Mouse (Mus musculus) stomach, embryonic 16.5 days (tissue): ENCODE results near the gene Gria2. TPM values are rescaled to one million over a fixed set of nuclear protein-coding genes. Genes with fewer than 3 reads are reported as not detected.

Experiments used
- ATAC-seq: fragments of 200-750 bp; cut with Nextera tagmentation; 2 replicates; pipeline ENCODE4 v1.8.0; 2017; ENCODE audit warnings: moderate number of reproducible peaks, moderate TSS enrichment; ENCODE audit not compliant: insufficient read depth, low FRiP score
- H3K27ac ChIP-seq: fragments of 300-500 bp; sonication (generic); 2 replicates; pipeline ENCODE4 v1.5.1; 2014; ENCODE audit warnings: low read length
- H3K27me3 ChIP-seq: fragments of 300-500 bp; sonication (generic); 2 replicates; pipeline ENCODE4 v1.6.1; 2014; ENCODE audit warnings: low read length, control low read depth, mixed read lengths; ENCODE audit not compliant: control insufficient read depth, insufficient read depth
- H3K36me3 ChIP-seq: fragments of 300-500 bp; sonication (generic); 2 replicates; pipeline ENCODE4 v1.6.1; 2014; ENCODE audit warnings: low read length; ENCODE audit not compliant: control insufficient read depth, insufficient read depth
- H3K4me1 ChIP-seq: fragments of 300-500 bp; sonication (generic); 2 replicates; pipeline ENCODE4 v1.6.1; 2014; ENCODE audit warnings: low read length, control low read depth, mixed read lengths; ENCODE audit not compliant: control insufficient read depth, insufficient read depth
- H3K4me2 ChIP-seq: fragments of 300-500 bp; sonication (generic); 2 replicates; pipeline ENCODE4 v1.6.1; 2014; ENCODE audit warnings: low read depth, low read length, mixed read lengths
- H3K4me3 ChIP-seq: fragments of 300-500 bp; sonication (generic); replicated peaks from 2 replicates; pipeline ENCODE4 v1.5.1; 2014; ENCODE audit warnings: mild to moderate bottlenecking, low read length
- H3K9ac ChIP-seq: fragments of 300-500 bp; sonication (generic); 2 replicates; pipeline ENCODE4 v1.6.1; 2014; ENCODE audit warnings: low read length
- H3K9me3 ChIP-seq: fragments of 300-500 bp; sonication (generic); replicated peaks from 2 replicates; pipeline ENCODE4 v1.6.1; 2016; ENCODE audit warnings: low read length, control low read depth; ENCODE audit not compliant: control insufficient read depth
- WGBS: fragments of 180-500 bp; shearing (Covaris S2); extraction: QIAGEN DNeasy Blood & Tissue Kit; methylation state at CpG from one replicate; pipeline ENCODE4 v1.1.7; 2014; 5-methylcytosine and 5-hydroxymethylcytosine counted together
- polyA plus RNA-seq: library from polyadenylated mRNA; unstranded; fragments of >200 nt; fragmentation: Nextera tagmentation; extraction: Ambion mirVana; gene quantifications from 2 replicates; pipeline ENCODE4 v1.2.1, GENCODE M21; 2015

Gria2 gene
- polyA plus RNA-seq, 1 experiment from 2014 or later: 3.1 TPM

GRCm38 (mm10) chr3:80805327-80805726 is 2.7 kb upstream of the Gria2 start:
- Histone ChIP-seq H3K4me1 (no peaks in the 10 kb centered on the region; the same call in 1 of the 2 replicates), H3K9ac (no peak overlapping the region), H3K27ac (no peak overlapping the region), H3K4me2 (no peak overlapping the region), H3K4me3 (no peak overlapping the region), H3K9me3 (no peaks in the 10 kb centered on the region), H3K36me3 (no peaks in the 10 kb centered on the region), H3K27me3 (peaks cover 23% of the 10 kb centered on the region)
- whole genome bisulfite sequencing: 10% methylated on average over 1 of the region's 1 CpGs
- ATAC-seq: no peak

DNA sequence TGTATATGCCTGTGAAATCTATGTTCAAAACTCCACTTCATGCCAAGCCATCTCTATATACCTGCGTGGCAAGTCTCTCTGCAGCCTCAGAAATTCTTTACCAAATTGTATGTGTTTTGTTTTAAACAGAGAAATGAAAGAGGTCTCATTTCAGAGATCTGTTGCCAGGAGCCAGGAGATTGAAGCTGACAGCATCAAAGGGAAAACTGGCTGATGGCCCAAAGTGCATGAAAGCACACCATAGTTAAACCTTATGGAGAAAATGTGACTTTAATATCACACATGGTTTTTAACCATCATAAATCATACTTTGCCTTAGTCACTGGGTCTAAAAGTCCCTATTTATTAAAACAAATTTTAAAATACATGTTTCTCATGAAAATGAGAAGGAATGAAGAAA is 1.2 kb upstream of the Gria2 start:
- Histone ChIP-seq H3K27ac (no peak overlapping the region), H3K27me3 (peaks cover 26% of the 10 kb centered on the region), H3K36me3 (no peaks in the 10 kb centered on the region), H3K4me1 (no peaks in the 10 kb centered on the region; the same call in 1 of the 2 replicates), H3K4me2 (no peak overlapping the region), H3K9ac (no peak overlapping the region), H3K9me3 (no peaks in the 10 kb centered on the region), H3K4me3 (no peak overlapping the region)
- no peak for ATAC-seq
- 49% methylated on average over 1 of the region's 1 CpGs for WGBS

DNA sequence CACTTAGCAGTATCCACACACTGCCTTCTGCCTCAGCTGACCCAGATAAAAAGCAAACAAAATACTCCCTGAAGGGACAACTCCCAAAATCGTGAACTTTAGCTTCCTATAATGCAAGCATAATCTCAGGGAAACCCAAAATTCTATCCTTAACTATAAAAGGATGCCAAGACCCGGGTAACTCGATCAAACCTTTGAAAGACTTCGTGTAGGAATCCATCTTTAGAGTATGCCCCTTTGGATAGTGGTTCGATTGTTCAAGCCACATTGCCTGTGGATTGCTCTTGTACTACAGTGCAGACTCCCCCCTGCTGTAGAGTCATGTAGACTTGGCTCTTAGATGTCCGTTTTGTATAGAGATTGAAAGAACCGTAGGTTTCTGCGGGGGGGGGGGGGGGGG is 576 bp upstream of the Gria2 start:
- Histone ChIP-seq H3K9me3 (no peaks in the 10 kb centered on the region), H3K36me3 (no peaks in the 10 kb centered on the region), H3K27ac (no peak overlapping the region), H3K27me3 (peaks cover 26% of the 10 kb centered on the region), H3K4me2 (peak overlapping the region; percentile 61), H3K4me1 (no peaks in the 10 kb centered on the region; the same call in 1 of the 2 replicates), H3K4me3 (no peak overlapping the region), H3K9ac (no peak overlapping the region)
- no peak; the same call in 1 of the 2 replicates for ATAC-seq
- WGBS: 54% methylated on average over 8 of the region's 8 CpGs

DNA sequence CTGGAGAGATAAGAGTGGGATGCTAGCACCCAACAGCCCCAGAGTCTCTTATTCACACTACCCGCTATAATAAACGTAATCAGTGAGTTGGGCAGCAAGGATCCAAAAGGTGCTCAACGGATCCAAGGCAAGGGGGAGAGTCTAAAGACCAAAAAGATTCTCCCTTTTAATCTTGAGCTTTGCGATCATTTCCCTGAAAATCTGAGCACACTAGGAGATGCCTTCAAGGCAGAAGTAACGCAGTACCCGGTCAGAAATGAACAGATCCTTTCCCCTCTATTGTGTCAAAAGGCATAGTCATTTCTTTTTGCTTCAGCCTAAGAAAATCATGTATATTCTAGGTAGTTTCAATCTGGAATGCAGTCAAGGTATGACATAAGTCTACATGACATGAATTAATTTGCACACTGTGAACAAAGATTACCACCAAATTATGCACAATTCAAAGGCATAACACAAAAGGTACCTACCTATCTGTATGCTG is 766 bp downstream of the Gria2 start:
- H3K9me3 ChIP-seq: no peaks in the 10 kb centered on the region
- no peak overlapping the region for H3K4me2 ChIP-seq
- H3K27ac ChIP-seq: no peak overlapping the region
- no peaks in the 10 kb centered on the region for H3K36me3 ChIP-seq
- H3K4me3 ChIP-seq: no peak overlapping the region
- H3K4me1 ChIP-seq: no peaks in the 10 kb centered on the region; the same call in 1 of the 2 replicates
- 27% methylated on average over 6 of the region's 6 CpGs for WGBS
- H3K9ac ChIP-seq: no peak overlapping the region
- peaks cover 26% of the 10 kb centered on the region for H3K27me3 ChIP-seq
- no peak for ATAC-seq

- 13% methylated on average over 33 of the region's 33 CpGs for WGBS
- Histone ChIP-seq H3K4me1 (no peaks in the 10 kb centered on the region; the same call in 1 of the 2 replicates), H3K9me3 (no peaks in the 10 kb centered on the region), H3K4me2 (peak overlapping the region; percentile 48), H3K27me3 (peaks cover 26% of the 10 kb centered on the region), H3K27ac (no peak overlapping the region), H3K4me3 (peak overlapping the region; percentile 35), H3K36me3 (no peaks in the 10 kb centered on the region), H3K9ac (no peak overlapping the region)
- ATAC-seq: no peak; the same call in 1 of the 2 replicates
Measured at GRCm38 (mm10) chr3:80800995-80801826, 1.4 kb downstream of the Gria2 start.

- 5% methylated on average over 29 of the region's 29 CpGs for WGBS
- ATAC-seq: no peak
- peak overlapping the region; percentile 35 for H3K4me3 ChIP-seq
- H3K4me1 ChIP-seq: no peaks in the 10 kb centered on the region; the same call in 1 of the 2 replicates
- H3K36me3 ChIP-seq: no peaks in the 10 kb centered on the region
- 0 out of 2 replicates have a peak overlapping the region, but pooled peaks have one; percentile 11 for H3K9ac ChIP-seq
- peak overlapping the region; percentile 48 for H3K4me2 ChIP-seq
- no peaks in the 10 kb centered on the region for H3K9me3 ChIP-seq
- H3K27ac ChIP-seq: no peak overlapping the region
- H3K27me3 ChIP-seq: peaks cover 26% of the 10 kb centered on the region
Measured at GRCm38 (mm10) chr3:80800299-80800994, 2.2 kb downstream of the Gria2 start.

DNA sequence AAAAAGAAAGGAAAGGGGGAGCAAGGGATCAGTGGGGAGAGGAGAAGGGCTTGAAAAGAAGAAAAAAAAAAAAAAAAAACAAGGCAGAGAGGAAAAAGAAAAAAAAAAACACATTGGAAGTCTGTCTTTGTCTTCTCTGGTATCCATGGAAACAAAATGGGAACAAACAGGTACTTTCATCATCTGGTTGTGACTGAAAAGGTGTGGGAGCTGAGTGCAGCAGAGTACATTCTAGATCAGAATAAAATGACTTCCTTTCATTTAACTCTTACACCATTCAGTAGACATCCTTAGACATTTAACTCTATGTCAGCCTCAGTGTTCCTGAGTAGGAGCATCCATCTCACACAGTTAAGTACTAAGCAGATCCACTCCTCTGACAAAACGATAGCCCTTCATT is 4.7 kb downstream of the Gria2 start:
- no peak overlapping the region for H3K4me2 ChIP-seq
- peaks cover 26% of the 10 kb centered on the region for H3K27me3 ChIP-seq
- H3K4me1 ChIP-seq: no peaks in the 10 kb centered on the region; the same call in 1 of the 2 replicates
- no peak for ATAC-seq
- no peaks in the 10 kb centered on the region for H3K9me3 ChIP-seq
- no peak overlapping the region for H3K9ac ChIP-seq
- no peaks in the 10 kb centered on the region for H3K36me3 ChIP-seq
- no peak overlapping the region for H3K4me3 ChIP-seq
- 63% methylated on average over 1 of the region's 1 CpGs for WGBS
- no peak overlapping the region for H3K27ac ChIP-seq

- peaks cover 17% of the 10 kb centered on the region for H3K27me3 ChIP-seq
- no peak overlapping the region for H3K4me3 ChIP-seq
- H3K4me1 ChIP-seq: no peaks in the 10 kb centered on the region
- H3K9ac ChIP-seq: no peak overlapping the region
- no peak overlapping the region for H3K4me2 ChIP-seq
- ATAC-seq: no peak
- no peaks in the 10 kb centered on the region for H3K9me3 ChIP-seq
- no peak overlapping the region for H3K27ac ChIP-seq
- no peaks in the 10 kb centered on the region for H3K36me3 ChIP-seq
Measured at GRCm38 (mm10) chr3:80796764-80797163, 5.9 kb downstream of the Gria2 start.

DNA sequence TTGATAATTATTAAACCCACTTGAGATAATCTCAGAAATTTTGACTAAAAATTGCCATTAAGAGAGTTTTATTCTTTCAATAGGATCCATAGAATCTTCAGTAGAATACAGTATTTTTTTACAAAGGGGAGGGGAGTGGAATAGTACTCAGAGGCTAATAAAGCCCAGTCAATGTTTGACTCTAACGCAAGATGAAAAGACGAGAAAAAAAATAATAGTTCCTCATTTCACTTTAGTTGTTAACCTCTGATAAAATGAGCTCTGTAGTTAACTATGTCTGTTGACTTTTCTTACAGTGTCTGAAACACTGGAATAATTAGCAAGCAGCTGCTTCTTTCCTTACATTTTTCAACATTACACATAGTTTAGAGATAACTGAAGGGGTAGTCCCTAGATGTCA is 7.4 kb downstream of the Gria2 start:
- 77% methylated on average over 2 of the region's 2 CpGs for WGBS

More for the DNA sequence above, 7.4 kb downstream of the Gria2 start:
- Histone ChIP-seq H3K27ac (no peak overlapping the region), H3K9me3 (no peaks in the 10 kb centered on the region), H3K4me2 (no peak overlapping the region), H3K27me3 (peaks cover 2% of the 10 kb centered on the region; the same call in 1 of the 2 replicates), H3K36me3 (no peaks in the 10 kb centered on the region), H3K4me1 (no peaks in the 10 kb centered on the region), H3K4me3 (no peak overlapping the region), H3K9ac (no peak overlapping the region)
- ATAC-seq: no peak
